Mouse (Mus musculus) lung, embryonic 14.5 days (tissue): ENCODE measurements around the gene Gm49450. TPM values are rescaled to one million over a fixed set of nuclear protein-coding genes. Genes with fewer than 3 reads are reported as not detected.

ENCODE experiments used
- ATAC-seq: fragments of 200-750 bp; cut with Nextera tagmentation; 2 replicates; pipeline ENCODE4 v1.8.0; 2017; ENCODE audit warnings: mild to moderate bottlenecking, moderate TSS enrichment, moderate library complexity; ENCODE audit not compliant: insufficient read depth
- DNase-seq: peaks from one replicate; pipeline ENCODE4 v3.0.0-alpha.2; 2015
- H3K27ac ChIP-seq: fragments of 300-500 bp; sonication (generic); 2 replicates; pipeline ENCODE4 v1.5.1; 2014; ENCODE audit warnings: low read depth, mild to moderate bottlenecking, moderate library complexity
- H3K27me3 ChIP-seq: fragments of 300-500 bp; sonication (generic); 2 replicates; pipeline ENCODE4 v1.6.1; 2014; ENCODE audit warnings: low read length, control low read depth; ENCODE audit not compliant: insufficient read depth
- H3K36me3 ChIP-seq: fragments of 300-500 bp; sonication (generic); 2 replicates; pipeline ENCODE4 v1.6.1; 2014; ENCODE audit warnings: control low read depth; ENCODE audit not compliant: insufficient read depth
- H3K4me1 ChIP-seq: fragments of 300-500 bp; sonication (generic); 2 replicates; pipeline ENCODE4 v1.6.1; 2014; ENCODE audit warnings: antibody characterized with exemption, control low read depth; ENCODE audit not compliant: insufficient read depth
- H3K4me2 ChIP-seq: fragments of 300-500 bp; sonication (generic); 2 replicates; pipeline ENCODE4 v1.6.1; 2014; ENCODE audit warnings: mild to moderate bottlenecking
- H3K4me3 ChIP-seq: fragments of 300-500 bp; sonication (generic); 2 replicates; pipeline ENCODE4 v1.5.1; 2014; ENCODE audit warnings: low read depth, low read length
- H3K9ac ChIP-seq: fragments of 300-500 bp; sonication (generic); 2 replicates; pipeline ENCODE4 v1.6.1; 2014
- H3K9me3 ChIP-seq: fragments of 300-500 bp; sonication (generic); 2 replicates; pipeline ENCODE4 v1.6.1; 2016; ENCODE audit warnings: low read depth, low read length, control low read depth
- CTCF ChIP-seq: IDR thresholded peaks from 2 replicates; pipeline ENCODE4 v1.5.1; 2016; ENCODE audit warnings: antibody characterized with exemption, low read depth
- WGBS: fragments of 180-500 bp; shearing (Covaris S2); extraction: QIAGEN DNeasy Blood & Tissue Kit; methylation state at CpG from one replicate; pipeline ENCODE4 v1.1.7; 2014; 5-methylcytosine and 5-hydroxymethylcytosine counted together
- polyA plus RNA-seq: library from polyadenylated mRNA; unstranded; fragments of >200 nt; fragmentation: Nextera tagmentation; extraction: Ambion mirVana; gene quantifications from 2 replicates; pipeline ENCODE4 v1.2.1, GENCODE M21; 2014

The Gm49450 gene
- polyA plus RNA-seq, 1 experiment from 2014 or later = not detected

DNA sequence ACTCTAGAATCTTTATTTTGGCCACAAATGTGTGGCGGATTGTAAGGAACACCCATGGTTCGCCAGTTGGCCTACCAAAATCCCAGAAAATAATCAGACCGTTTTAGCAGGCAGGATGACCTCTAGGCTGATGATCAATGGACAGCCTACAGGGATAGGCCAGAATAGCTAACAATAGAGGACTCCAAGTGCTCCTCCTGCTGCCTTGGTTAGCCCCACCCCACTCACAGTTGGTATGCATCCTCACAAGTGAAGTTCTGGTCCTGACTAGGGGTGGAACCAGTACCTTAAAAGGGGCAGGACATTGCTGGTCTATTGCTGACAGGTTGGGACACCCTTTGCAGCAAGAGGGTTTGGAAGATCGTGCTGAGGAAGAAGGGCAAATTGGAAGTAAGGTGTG lies 60.3 kb downstream of the Gm49450 start:
- no peak overlapping the region; the same call in 1 of the 2 replicates for H3K4me2 ChIP-seq
- H3K4me1 ChIP-seq = peaks cover 11% of the 10 kb centered on the region; the same call in 1 of the 2 replicates
- no peaks in the 10 kb centered on the region for H3K9me3 ChIP-seq
- 56% methylated on average over 4 of the region's 4 CpGs for WGBS
- no peak for TF ChIP-seq CTCF
- no peak overlapping the region for H3K9ac ChIP-seq
- H3K27ac ChIP-seq = no peak overlapping the region
- no peak overlapping the region for H3K4me3 ChIP-seq
- DNase-seq (no peak), ATAC-seq (no peak)
- no peaks in the 10 kb centered on the region for H3K36me3 ChIP-seq
- H3K27me3 ChIP-seq = peaks cover 63% of the 10 kb centered on the region

DNA sequence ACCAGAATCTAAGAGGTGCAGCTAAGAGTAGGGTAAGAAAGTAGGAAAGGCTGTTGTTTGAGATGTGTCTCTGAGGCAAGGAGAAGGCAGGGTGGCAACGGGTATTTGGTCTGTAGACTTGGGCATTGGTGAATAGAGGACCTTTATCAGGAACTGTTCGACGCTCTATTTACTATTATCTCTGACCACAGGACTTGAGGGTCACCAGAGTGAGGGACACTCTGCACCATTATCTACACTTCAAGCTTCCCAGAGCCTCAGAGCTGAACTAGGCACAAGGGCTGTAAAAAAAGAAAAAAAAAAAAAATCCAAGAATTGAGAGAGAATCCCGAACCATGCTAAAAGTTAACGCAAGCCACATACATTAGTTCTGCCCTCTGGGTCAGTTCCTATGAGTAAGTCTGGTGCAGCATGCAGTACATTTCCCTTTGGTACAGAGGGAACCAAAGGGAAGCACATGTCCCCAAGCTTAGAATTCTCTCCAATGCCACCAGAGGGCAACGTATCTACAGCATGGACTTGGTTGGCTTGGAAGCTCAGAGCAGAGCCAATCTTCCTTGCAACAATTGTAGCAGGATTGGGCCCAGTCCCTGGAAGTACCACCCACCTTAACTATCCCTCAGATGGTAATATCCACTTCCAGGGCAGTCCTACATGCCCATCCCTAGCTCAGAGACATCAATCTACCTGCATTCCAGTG lies 61.3 kb downstream of the Gm49450 start:
- 35% methylated on average over 6 of the region's 6 CpGs for WGBS
- peak; percentile 94 for TF ChIP-seq CTCF
- ATAC-seq (peak; percentile 66; the same call in 1 of the 2 replicates), DNase-seq (peak; percentile 91)
- H3K4me3 ChIP-seq = no peak overlapping the region
- H3K9me3 ChIP-seq = no peaks in the 10 kb centered on the region
- H3K36me3 ChIP-seq = no peaks in the 10 kb centered on the region
- H3K27me3 ChIP-seq = peaks cover 53% of the 10 kb centered on the region
- no peak overlapping the region for H3K4me2 ChIP-seq
- no peak overlapping the region for H3K9ac ChIP-seq
- peaks cover 7% of the 10 kb centered on the region; the same call in 1 of the 2 replicates for H3K4me1 ChIP-seq
- no peak overlapping the region for H3K27ac ChIP-seq

- no peak for ATAC-seq
- 10% methylated on average over 19 of the region's 19 CpGs for WGBS
- Histone ChIP-seq H3K4me2 (peak overlapping the region; percentile 49), H3K4me3 (0 out of 2 replicates have a peak overlapping the region, but pooled peaks have one; percentile 3), H3K36me3 (no peaks in the 10 kb centered on the region), H3K9ac (no peak overlapping the region), H3K27ac (no peak overlapping the region), H3K4me1 (peaks cover 7% of the 10 kb centered on the region; the same call in 1 of the 2 replicates), H3K9me3 (no peaks in the 10 kb centered on the region), H3K27me3 (peaks cover 45% of the 10 kb centered on the region)
- DNase-seq = no peak
- TF ChIP-seq CTCF = no peak
Observed at GRCm38 (mm10) chr15:98891198-98891742, 62.1 kb downstream of the Gm49450 start.

- Histone ChIP-seq H3K9me3 (no peaks in the 10 kb centered on the region), H3K27ac (no peak overlapping the region), H3K4me1 (no peaks in the 10 kb centered on the region), H3K27me3 (peaks cover 8% of the 10 kb centered on the region; the same call in 1 of the 2 replicates), H3K36me3 (no peaks in the 10 kb centered on the region), H3K9ac (no peak overlapping the region), H3K4me2 (no peak overlapping the region), H3K4me3 (no peak overlapping the region)
- TF ChIP-seq CTCF = no peak
- DNase-seq (no peak), ATAC-seq (no peak)
- 74% methylated on average over 7 of the region's 7 CpGs for WGBS
Observed at GRCm38 (mm10) chr15:98887526-98887925, 65.8 kb downstream of the Gm49450 start.

DNA sequence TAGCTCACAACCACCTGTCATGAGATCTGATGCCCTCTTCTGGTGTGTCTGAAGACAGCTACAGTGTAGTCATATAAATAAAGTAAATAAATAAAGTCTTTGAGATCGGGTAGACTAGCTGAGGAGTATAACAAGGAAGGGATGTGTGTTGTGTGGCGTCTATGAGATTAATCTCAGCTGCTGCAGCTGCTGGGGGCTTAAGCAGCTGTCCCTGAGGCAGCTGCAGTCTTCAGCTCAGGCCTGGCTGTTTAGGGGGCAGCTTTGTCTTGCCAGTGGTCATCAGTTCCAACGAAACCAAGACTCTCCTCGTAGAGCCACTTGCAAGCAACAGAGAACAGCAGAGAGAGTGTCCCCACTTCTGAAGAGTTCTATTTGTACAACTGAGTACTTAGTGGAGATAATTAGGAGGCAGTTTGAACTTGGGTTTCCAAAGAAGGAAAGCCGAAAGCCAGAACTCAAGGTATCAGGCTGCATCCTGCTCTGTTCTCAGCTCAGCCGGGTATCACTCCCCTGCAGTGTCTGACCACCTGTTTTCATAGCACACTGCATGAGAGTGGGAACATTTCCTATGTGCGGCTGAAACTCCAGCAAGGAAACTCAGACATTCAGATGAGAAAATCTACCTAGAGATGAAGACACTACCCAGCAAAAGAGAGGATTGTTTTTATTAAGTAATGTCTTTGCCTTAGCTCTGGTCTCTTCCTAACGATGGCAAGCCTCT lies 66.5 kb downstream of the Gm49450 start:
- Histone ChIP-seq H3K27me3 (0 out of 2 replicates have a peak, but pooled peaks cover 5% of the 10 kb centered on the region), H3K4me2 (no peak overlapping the region), H3K4me3 (no peak overlapping the region), H3K27ac (no peak overlapping the region), H3K4me1 (no peaks in the 10 kb centered on the region), H3K9ac (no peak overlapping the region), H3K9me3 (no peaks in the 10 kb centered on the region), H3K36me3 (no peaks in the 10 kb centered on the region)
- ATAC-seq (no peak), DNase-seq (no peak)
- WGBS = 41% methylated on average over 8 of the region's 8 CpGs
- TF ChIP-seq CTCF = no peak

- Histone ChIP-seq H3K27me3 (no peaks in the 10 kb centered on the region), H3K4me1 (no peaks in the 10 kb centered on the region), H3K27ac (no peak overlapping the region), H3K4me2 (no peak overlapping the region), H3K4me3 (no peak overlapping the region), H3K36me3 (no peaks in the 10 kb centered on the region), H3K9me3 (no peaks in the 10 kb centered on the region), H3K9ac (no peak overlapping the region)
- ATAC-seq (no peak), DNase-seq (no peak)
- no peak for TF ChIP-seq CTCF
- 55% methylated on average over 1 of the region's 1 CpGs for WGBS
Observed at GRCm38 (mm10) chr15:98884106-98884505, 69.2 kb downstream of the Gm49450 start.

GRCm38 (mm10) chr15:98883661-98884060 lies 69.7 kb downstream of the Gm49450 start:
- DNase-seq (no peak), ATAC-seq (no peak)
- H3K9me3 ChIP-seq = no peaks in the 10 kb centered on the region
- no peaks in the 10 kb centered on the region for H3K4me1 ChIP-seq
- no peak overlapping the region for H3K4me3 ChIP-seq
- H3K27ac ChIP-seq = no peak overlapping the region
- TF ChIP-seq CTCF = no peak
- no peak overlapping the region for H3K4me2 ChIP-seq
- H3K27me3 ChIP-seq = no peaks in the 10 kb centered on the region
- H3K36me3 ChIP-seq = no peaks in the 10 kb centered on the region
- H3K9ac ChIP-seq = no peak overlapping the region

Other genes with a start within 250 kb of the Gm49450 start
- 0.28 and 1.1 TPM in 2 replicates for gene Ccdc65, start 245.3 kb downstream of the Gm49450 start, polyA plus RNA-seq
- gene Fkbp11, start 225.4 kb downstream of the Gm49450 start, polyA plus RNA-seq = 29.7 and 32.9 TPM in 2 replicates
- 35.4 and 42.5 TPM in 2 replicates for gene Arf3, start 190.3 kb downstream of the Gm49450 start, polyA plus RNA-seq
- gene Wnt10b, start 175.4 kb downstream of the Gm49450 start, polyA plus RNA-seq = 0.11 TPM in 1 of 2 replicates, not detected in the other
- gene Wnt1, start 163.7 kb downstream of the Gm49450 start, polyA plus RNA-seq = not detected in 2 replicates
- 0.04 and 0.12 TPM in 2 replicates for gene Ddn, start 144.1 kb downstream of the Gm49450 start, polyA plus RNA-seq
- 93.4 and 93.7 TPM in 2 replicates for gene Prkag1, start 122.0 kb downstream of the Gm49450 start, polyA plus RNA-seq
- 17.1 and 19.3 TPM in 2 replicates for gene Kmt2d, start 82.3 kb downstream of the Gm49450 start, polyA plus RNA-seq
- 8.5 and 9.5 TPM in 2 replicates for gene Rhebl1, start 59.0 kb downstream of the Gm49450 start, polyA plus RNA-seq
- 1.0 and 1.3 TPM in 2 replicates for gene Dhh, start 55.0 kb downstream of the Gm49450 start, polyA plus RNA-seq
- gene Lmbr1l, start 35.3 kb downstream of the Gm49450 start, polyA plus RNA-seq = 4.5 and 5.5 TPM in 2 replicates
- gene Tuba1b, start 19.0 kb downstream of the Gm49450 start, polyA plus RNA-seq = 2,161 and 2,216 TPM in 2 replicates
- gene Tuba1a, start 152 bp upstream of the Gm49450 start, polyA plus RNA-seq = 1,129 and 1,167 TPM in 2 replicates
- 224 and 232 TPM in 2 replicates for gene Tuba1c, start 76.3 kb upstream of the Gm49450 start, polyA plus RNA-seq
- gene Prph, start 101.6 kb upstream of the Gm49450 start, polyA plus RNA-seq = 0.91 and 1.8 TPM in 2 replicates
- gene Troap, start 121.0 kb upstream of the Gm49450 start, polyA plus RNA-seq = 33.4 and 35.1 TPM in 2 replicates
- not detected in 2 replicates for gene C1ql4, start 134.3 kb upstream of the Gm49450 start, polyA plus RNA-seq
- 0.42 and 0.78 TPM in 2 replicates for gene Dnajc22, start 139.6 kb upstream of the Gm49450 start, polyA plus RNA-seq
- 39.7 and 39.8 TPM in 2 replicates for gene Spats2, start 172.4 kb upstream of the Gm49450 start, polyA plus RNA-seq